Mouse (Mus musculus) left cerebral cortex, adult 6 months (tissue): ENCODE data around the gene Scube2. TPM values are rescaled to one million over a fixed set of nuclear protein-coding genes. Genes with fewer than 3 reads are reported as not detected.

Experiments
- long read RNA-seq, 2 experiments: library from polyadenylated mRNA; unstranded; transcript quantifications; one replicate each; pipeline ENCODE4 v2.0.0; 2019 to 2020
- polyA plus RNA-seq: library from polyadenylated mRNA; unstranded; fragments of <200 nt; fragmentation: Nextera tagmentation; gene quantifications from 2 replicates; pipeline ENCODE4 v1.2.3, GENCODE M21; 2021

Gene Scube2
- polyA plus RNA-seq = 0.29 and 0.45 TPM in 2 replicates
- long read RNA-seq, experiment 1, partial matches to known transcripts = 1 of 4 reads
- long read RNA-seq, experiment 1, other reads (novel, unspliced or antisense) = 2 of 4 reads
- long read RNA-seq, experiment 2 = 0 reads

GRCm38 (mm10) chr7:109865370-109866229 is at the start of gene Scube2:
Gene Scube2 (minus strand): TSS chr7:109865679.

GRCm38 (mm10) chr7:109781470-109782203 is 83.8 kb downstream of the Scube2 start, which contains the start of gene Nrip3:
Gene Nrip3 (minus strand): TSS chr7:109782025.

GRCm38 (mm10) chr7:109752008-109752925 is 113.2 kb downstream of the Scube2 start, which contains the start of gene Tmem9b:
Gene Tmem9b (minus strand): TSS chr7:109752875.

Other genes starting within 250 kb of the Scube2 start
- 3.0 and 6.5 TPM in 2 replicates for gene St5, start 162.1 kb downstream of the Scube2 start, polyA plus RNA-seq
- 9.7 and 11.8 TPM in 2 replicates for gene Akip1, start 162.0 kb downstream of the Scube2 start, polyA plus RNA-seq
- gene BC051019, start 141.8 kb downstream of the Scube2 start, polyA plus RNA-seq = 0.12 and 0.24 TPM in 2 replicates
- gene Ascl3, start 134.0 kb downstream of the Scube2 start, polyA plus RNA-seq = 0.18 TPM in 1 of 2 replicates, not detected in the other
- gene Tmem9b, start 112.8 kb downstream of the Scube2 start, polyA plus RNA-seq = 179 and 223 TPM in 2 replicates
- gene Nrip3, start 83.7 kb downstream of the Scube2 start, polyA plus RNA-seq = 38.8 and 43.7 TPM in 2 replicates
- 36.8 and 53.6 TPM in 2 replicates for gene Dennd5a, start 94.8 kb upstream of the Scube2 start, polyA plus RNA-seq
- gene Tmem41b, start 121.2 kb upstream of the Scube2 start, polyA plus RNA-seq = 45.9 and 46.8 TPM in 2 replicates
- gene Ipo7, start 152.6 kb upstream of the Scube2 start, polyA plus RNA-seq = 16.8 and 32.6 TPM in 2 replicates
- gene Zfp143, start 195.5 kb upstream of the Scube2 start, polyA plus RNA-seq = 9.6 and 11.1 TPM in 2 replicates